Mouse (Mus musculus): ENCODE measurements at regions not wholly inside any gene's neighbourhood (a gene's known extent, or its start where the extent isn't known, plus 50 kb on each side); places are given as distances from the start of the nearest gene placed in this dataset.

DNA sequence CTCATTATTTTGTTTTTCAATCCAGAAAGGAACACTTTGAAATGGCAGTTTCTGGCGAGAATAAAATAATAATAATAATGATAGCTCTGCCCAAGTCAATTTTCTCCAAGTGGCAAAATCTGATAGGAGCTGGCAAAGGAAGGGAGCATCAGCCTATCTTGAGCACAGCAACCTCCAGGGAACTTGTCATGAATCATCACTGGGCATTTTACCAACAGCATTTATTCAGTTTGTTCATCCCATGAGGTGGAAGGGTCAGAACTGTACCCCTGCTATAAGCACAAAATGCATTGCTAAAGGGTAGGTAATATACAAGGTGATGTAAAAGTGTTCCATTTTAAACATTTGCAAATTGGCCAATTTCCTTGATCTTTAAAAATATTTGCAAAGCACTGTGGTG, 1019.7 kb downstream of the Agbl1 start:
- TF ChIP-seq POLR2A (IDR thresholded peaks at IDR 0.05; ENCODE audit: low read depth, low read length) (no peak), CTCF (conservative IDR thresholded peaks at IDR 0.05; ENCODE audit: insufficient read depth, insufficient read length, low read depth, low read length) (no peak)

Measured in kidney, adult 2 months (tissue).